1 mouse cellular context compared by ENCODE assay signal in genomic region chr11:95431344-95431743, GRCm38 (mm10).
A peak's percentile ranks its signal among the peaks of the same experiment; 100 is the strongest.
TF ChIP-seq lines count a peak whose summit lies in the region.

No protein-coding gene starts in this region.

TF ChIP-seq in MEL, 35 proteins besides CTCF, POLR2A, EP300 and RAD21 (continued from another document):
- TF ChIP-seq MYB (IDR thresholded peaks at IDR 0.05; ENCODE audit: low read depth, low read length) (no peak), MAFK (IDR thresholded peaks at IDR 0.05; ENCODE audit: borderline replicate concordance, low read depth, low read length) (no peak), USF2 (IDR thresholded peaks at IDR 0.05; ENCODE audit: borderline replicate concordance in 1 of 2, insufficient read depth in 1 of 2, low read depth in 1 of 2, low read length in 2 of 2) (no peak), TBP (IDR thresholded peaks at IDR 0.05; ENCODE audit: low read depth, low read length) (0 out of 2 replicates have a peak, but pooled peaks have one; percentile 33), CHD1 (IDR thresholded peaks at IDR 0.05; ENCODE audit: low read depth, low read length) (no peak), GATA1 (IDR thresholded peaks at IDR 0.05; ENCODE audit: low read depth, low read length) (peak; percentile 58; the same call in 1 of the 2 replicates), MYC (IDR thresholded peaks at IDR 0.05; ENCODE audit: low read depth, low read length) (0 out of 2 replicates have a peak, but pooled peaks have one; percentile 24), E2F4 (IDR thresholded peaks at IDR 0.05; ENCODE audit: borderline replicate concordance, low read depth, low read length) (no peak), JUND (IDR thresholded peaks at IDR 0.05; ENCODE audit: low read depth, low read length) (no peak), HCFC1 (IDR thresholded peaks at IDR 0.05; ENCODE audit: low read depth, low read length) (no peak), ZMIZ1 (IDR thresholded peaks at IDR 0.05; ENCODE audit: low read depth, low read length) (no peak), ETS1 (IDR thresholded peaks at IDR 0.05; ENCODE audit: low read depth, low read length) (no peak), SIN3A (IDR thresholded peaks at IDR 0.05; ENCODE audit: low read length) (peak; percentile 48), USF1 (IDR thresholded peaks at IDR 0.05; ENCODE audit: low read depth, low read length) (no peak), MAX (IDR thresholded peaks at IDR 0.05; ENCODE audit: low read length) (no peak), NELFE (IDR thresholded peaks at IDR 0.05; ENCODE audit: low read depth, low read length) (0 out of 2 replicates have a peak, but pooled peaks have one; percentile 6), BHLHE40 (IDR thresholded peaks at IDR 0.05; ENCODE audit: borderline replicate concordance, low read depth, low read length) (no peak), TCF12 (IDR thresholded peaks at IDR 0.05; ENCODE audit: low read depth, low read length) (no peak), MXI1 (IDR thresholded peaks at IDR 0.05; ENCODE audit: low read depth, low read length) (no peak; the same call in 1 of the 2 replicates), UBTF (IDR thresholded peaks at IDR 0.05; ENCODE audit: borderline replicate concordance, insufficient read depth, low read depth, low read length) (no peak), TAL1 (IDR thresholded peaks at IDR 0.05; ENCODE audit: low read length) (peak; percentile 20; the same call in 1 of the 2 replicates), ZNF384 (IDR thresholded peaks at IDR 0.05; ENCODE audit: low read depth, low read length) (no peak)
TF ChIP-seq in MEL: peak in this region for 7.
